Mouse (Mus musculus) CH12.LX (cell line): Measurements from ENCODE around the gene Ecm1.

Experiments used
- CTCF ChIP-seq, 2 experiments: IDR thresholded peaks in 1 of 2; conservative IDR thresholded peaks in 1 of 2; 2 replicates each; pipeline ENCODE4 v1.5.1; 2011 to 2012; ENCODE audit warnings: low read depth in 2 of 2, low read length in 2 of 2, improper control_type of control experiment in 1 of 2, inconsistent platforms in 1 of 2, mild to moderate bottlenecking in 1 of 2, moderate library complexity in 1 of 2
- EP300 ChIP-seq: IDR thresholded peaks from 2 replicates; pipeline ENCODE4 v1.6.1; 2011; ENCODE audit warnings: low read length, improper control_type of control experiment
- POLR2A ChIP-seq: IDR thresholded peaks from 2 replicates; pipeline ENCODE4 v1.6.1; 2011; ENCODE audit warnings: low read depth, mild to moderate bottlenecking, improper control_type of control experiment, low read length
- RCOR1 ChIP-seq: conservative IDR thresholded peaks from 2 replicates; pipeline ENCODE4 v1.6.1; 2012; ENCODE audit warnings: low read depth, mild to moderate bottlenecking, inconsistent platforms, low read length, improper control_type of control experiment
- USF1 ChIP-seq: IDR thresholded peaks from 2 replicates; pipeline ENCODE4 v1.6.1; 2014; ENCODE audit warnings: low read depth, mild to moderate bottlenecking, inconsistent platforms, low read length, improper control_type of control experiment

DNA sequence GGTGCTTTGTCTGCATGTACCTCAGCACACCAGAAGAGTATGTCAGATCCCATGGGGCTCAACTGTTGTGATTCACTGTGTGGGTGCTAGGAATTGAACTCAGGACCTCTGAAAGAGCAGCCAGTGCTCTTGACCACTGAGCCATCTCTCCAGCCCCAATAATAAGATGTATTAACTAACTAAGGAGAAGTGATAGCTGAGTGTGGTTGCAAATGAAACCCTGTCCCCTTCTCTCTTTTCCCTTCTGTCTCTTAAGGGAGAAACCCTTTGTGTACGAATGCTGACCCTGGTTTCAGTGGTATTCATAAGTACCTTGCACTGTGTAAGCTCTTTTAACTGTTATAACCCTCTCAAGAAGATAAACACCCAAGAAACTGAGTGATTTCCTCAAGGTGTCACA is 23.3 kb downstream of the Ecm1 start:
- TF ChIP-seq EP300 (no peak), CTCF (conservative IDR thresholded peaks at IDR 0.05 in 1 of 2, IDR thresholded peaks at IDR 0.05 in 1 of 2; ENCODE audit: low read depth in 2 of 2, low read length in 2 of 2) (no peak), POLR2A (no peak), RCOR1 (no peak), USF1 (no peak)
